Mouse (Mus musculus): ENCODE results near the gene Nol7.

GRCm38 (mm10) chr13:43452843-43453605 lies 54.8 kb downstream of the Nol7 start:
- no peak for TF ChIP-seq CTCF (IDR thresholded peaks at IDR 0.05; ENCODE audit: borderline replicate concordance, control insufficient read depth, extremely low read depth, insufficient read depth, low read length, poor library complexity)
- no peak for TF ChIP-seq POLR2A (IDR thresholded peaks at IDR 0.05; ENCODE audit: control insufficient read depth, extremely low read depth, insufficient read depth, low read length, poor library complexity)

Data from thymus, adult 2 months (tissue).